Mouse (Mus musculus) olfactory bulb, adult 2 months (tissue): ENCODE results near the gene Rem2. TPM values are rescaled to one million over a fixed set of nuclear protein-coding genes. Genes with fewer than 3 reads are reported as not detected.

Source experiments
- H3K27ac ChIP-seq: fragments of 200-500 bp; 2 replicates; pipeline ENCODE4 v1.5.1; 2012; ENCODE audit warnings: low read depth, low read length; ENCODE audit not compliant: insufficient read depth
- H3K4me1 ChIP-seq: fragments of 200-500 bp; 2 replicates; pipeline ENCODE4 v1.6.1; 2012; ENCODE audit warnings: low read length; ENCODE audit not compliant: control insufficient read depth, insufficient read depth
- H3K4me3 ChIP-seq: fragments of 200-500 bp; 2 replicates; pipeline ENCODE4 v1.5.1; 2012; ENCODE audit warnings: mild to moderate bottlenecking, low read depth, low read length, moderate library complexity; ENCODE audit not compliant: insufficient read depth
- CTCF ChIP-seq: fragments of 200-500 bp; IDR thresholded peaks from 2 replicates; pipeline ENCODE4 v1.5.1; 2012; ENCODE audit warnings: low read depth, mild to moderate bottlenecking, low read length, moderate library complexity; ENCODE audit not compliant: insufficient read depth
- POLR2A ChIP-seq: fragments of 200-500 bp; IDR thresholded peaks from 2 replicates; pipeline ENCODE4 v1.6.1; 2012; ENCODE audit warnings: mild to moderate bottlenecking, low read depth, low read length, moderate library complexity; ENCODE audit not compliant: insufficient read depth
- WGBS: fragments of 180-500 bp; shearing (Covaris S2); methylation state at CpG from one replicate; pipeline ENCODE4 v1.1.7; 2018; 5-methylcytosine and 5-hydroxymethylcytosine counted together
- polyA plus RNA-seq: library from polyadenylated mRNA; stranded (reverse); fragments of >200 nt; gene quantifications from 2 replicates; pipeline ENCODE4 v1.2.4, GENCODE M21; 2012; ENCODE audit warnings: low replicate concordance; ENCODE audit not compliant: missing spikeins, insufficient read depth, insufficient read length

Rem2 gene
- polyA plus RNA-seq, 1 experiment, result not detected

GRCm38 (mm10) chr14:54442548-54442947 lies 33.4 kb upstream of the Rem2 start:
- TF ChIP-seq POLR2A (no peak), CTCF (no peak)
- Histone ChIP-seq H3K4me1 (peaks cover 21% of the 10 kb centered on the region; the same call in 1 of the 2 replicates), H3K27ac (no peak overlapping the region), H3K4me3 (no peak overlapping the region)
- 87% methylated on average over 3 of the region's 3 CpGs for WGBS

GRCm38 (mm10) chr14:54443196-54443595 lies 32.7 kb upstream of the Rem2 start:
- TF ChIP-seq CTCF (no peak), POLR2A (no peak)
- H3K27ac ChIP-seq, result no peak overlapping the region
- 63% methylated on average over 3 of the region's 3 CpGs for WGBS

GRCm38 (mm10) chr14:54443712-54444618 lies 31.9 kb upstream of the Rem2 start:
- Histone ChIP-seq H3K4me3 (no peak overlapping the region), H3K4me1 (peaks cover 21% of the 10 kb centered on the region; the same call in 1 of the 2 replicates), H3K27ac (no peak overlapping the region)
- TF ChIP-seq CTCF, result no peak
- no peak for TF ChIP-seq POLR2A
- 43% methylated on average over 15 of the region's 15 CpGs for WGBS

More at GRCm38 (mm10) chr14:54443196-54443595, 32.7 kb upstream of the Rem2 start:
- peaks cover 21% of the 10 kb centered on the region; the same call in 1 of the 2 replicates for H3K4me1 ChIP-seq
- H3K4me3 ChIP-seq, result no peak overlapping the region

- 50% methylated on average over 3 of the region's 3 CpGs for WGBS
- Histone ChIP-seq H3K4me3 (no peak overlapping the region), H3K27ac (no peak overlapping the region), H3K4me1 (peaks cover 19% of the 10 kb centered on the region)
- TF ChIP-seq POLR2A, result no peak
- no peak for TF ChIP-seq CTCF
Observed at GRCm38 (mm10) chr14:54445476-54445875, 30.4 kb upstream of the Rem2 start.

GRCm38 (mm10) chr14:54453566-54453965 lies 22.3 kb upstream of the Rem2 start:
- no peak overlapping the region for H3K4me3 ChIP-seq
- WGBS, result 80% methylated on average over 9 of the region's 9 CpGs
- TF ChIP-seq POLR2A (no peak), CTCF (no peak)
- peaks cover 4% of the 10 kb centered on the region for H3K4me1 ChIP-seq
- H3K27ac ChIP-seq, result no peak overlapping the region

GRCm38 (mm10) chr14:54454669-54455528 lies 21.0 kb upstream of the Rem2 start:
- Histone ChIP-seq H3K27ac (no peak overlapping the region), H3K4me3 (no peak overlapping the region), H3K4me1 (no peaks in the 10 kb centered on the region)
- TF ChIP-seq CTCF (no peak), POLR2A (no peak)
- 87% methylated on average over 11 of the region's 11 CpGs for WGBS

GRCm38 (mm10) chr14:54457907-54458569 lies 17.9 kb upstream of the Rem2 start:
- Histone ChIP-seq H3K4me1 (no peaks in the 10 kb centered on the region), H3K27ac (no peak overlapping the region)

GRCm38 (mm10) chr14:54462146-54462545 lies 13.8 kb upstream of the Rem2 start:
- Histone ChIP-seq H3K27ac (no peak overlapping the region), H3K4me3 (no peak overlapping the region), H3K4me1 (peaks cover 3% of the 10 kb centered on the region; the same call in 1 of the 2 replicates)
- WGBS, result 83% methylated on average over 4 of the region's 4 CpGs
- TF ChIP-seq POLR2A (no peak), CTCF (no peak)

More at GRCm38 (mm10) chr14:54457907-54458569, 17.9 kb upstream of the Rem2 start:
- TF ChIP-seq CTCF, result no peak
- TF ChIP-seq POLR2A, result no peak
- H3K4me3 ChIP-seq, result no peak overlapping the region
- WGBS, result 89% methylated on average over 14 of the region's 14 CpGs
